Mouse (Mus musculus): ENCODE measurements around the gene Gm44805. TPM values are rescaled to one million over a fixed set of nuclear protein-coding genes. Genes with fewer than 3 reads are reported as not detected.
A peak's percentile ranks its signal among the peaks of the same experiment; 100 is the strongest.

Gm44805 gene
- polyA plus RNA-seq (2015; fragmentation: Nextera tagmentation; extraction: Ambion mirVana), result not detected in 2 replicates

GRCm38 (mm10) chr7:19681202-19681694, at the start of gene Gm44805, which contains the start of gene Apoc4:
Gene Gm44805 (minus strand): TSS chr7:19681423.
Gene Apoc4 (minus strand): TSS chr7:19681479.
- no peak for ATAC-seq (replicated peaks)

GRCm38 (mm10) chr7:19726541-19726940, 45.3 kb upstream of the Gm44805 start:
- H3K27me3 ChIP-seq (replicated peaks), result no peaks in the 10 kb centered on the region
- no peak overlapping the region for H3K4me3 ChIP-seq
- H3K27ac ChIP-seq, result no peak overlapping the region
- WGBS, result 96% methylated on average over 4 of the region's 4 CpGs
- H3K4me1 ChIP-seq, result no peaks in the 10 kb centered on the region
- H3K36me3 ChIP-seq (replicated peaks), result peaks cover 43% of the 10 kb centered on the region
- no peak overlapping the region for H3K9ac ChIP-seq
- no peak for ATAC-seq (replicated peaks)
- H3K9me3 ChIP-seq, result no peaks in the 10 kb centered on the region
- H3K4me2 ChIP-seq, result no peak overlapping the region

More at GRCm38 (mm10) chr7:19681202-19681694, at the start of gene Gm44805, which contains the start of gene Apoc4:
- WGBS, result 66% methylated on average over 8 of the region's 8 CpGs
- Histone ChIP-seq H3K27me3 (replicated peaks) (no peaks in the 10 kb centered on the region), H3K4me3 (no peak within 1 kb of the TSS), H3K9me3 (no peaks in the 10 kb centered on the region), H3K9ac (no peak within 1 kb of the TSS), H3K4me2 (no peak within 1 kb of the TSS), H3K4me1 (no peaks in the 10 kb centered on the region), H3K27ac (no peak within 1 kb of the TSS), H3K36me3 (replicated peaks) (no peaks in the 10 kb centered on the region)

- no peak overlapping the region for H3K9ac ChIP-seq
- no peak overlapping the region for H3K4me3 ChIP-seq
- H3K4me1 ChIP-seq, result no peaks in the 10 kb centered on the region
- ATAC-seq (replicated peaks), result no peak
- no peak overlapping the region for H3K27ac ChIP-seq
- no peak overlapping the region for H3K4me2 ChIP-seq
- peaks cover 28% of the 10 kb centered on the region for H3K36me3 ChIP-seq (replicated peaks)
- WGBS, result 97% methylated on average over 12 of the region's 12 CpGs
- H3K27me3 ChIP-seq (replicated peaks), result no peaks in the 10 kb centered on the region
- peaks cover 7% of the 10 kb centered on the region; the same call in 1 of the 2 replicates for H3K9me3 ChIP-seq
Observed at GRCm38 (mm10) chr7:19724167-19724566, 42.9 kb upstream of the Gm44805 start.

GRCm38 (mm10) chr7:19722754-19723195, 41.6 kb upstream of the Gm44805 start:
- H3K4me2 ChIP-seq, result no peak overlapping the region
- no peak overlapping the region for H3K9ac ChIP-seq
- no peak overlapping the region for H3K27ac ChIP-seq
- H3K4me1 ChIP-seq, result no peaks in the 10 kb centered on the region
- WGBS, result 89% methylated on average over 6 of the region's 6 CpGs
- H3K4me3 ChIP-seq, result no peak overlapping the region
- H3K36me3 ChIP-seq (replicated peaks), result peaks cover 19% of the 10 kb centered on the region
- peaks cover 7% of the 10 kb centered on the region; the same call in 1 of the 2 replicates for H3K9me3 ChIP-seq
- no peak for ATAC-seq (replicated peaks)
- H3K27me3 ChIP-seq (replicated peaks), result no peaks in the 10 kb centered on the region

GRCm38 (mm10) chr7:19719200-19719599, 38.0 kb upstream of the Gm44805 start:
- peaks cover 12% of the 10 kb centered on the region for H3K4me1 ChIP-seq
- H3K4me3 ChIP-seq, result no peak overlapping the region
- no peak for ATAC-seq (replicated peaks)
- H3K36me3 ChIP-seq (replicated peaks), result peaks cover 11% of the 10 kb centered on the region; the same call in 1 of the 2 replicates
- H3K9ac ChIP-seq, result no peak overlapping the region
- peaks cover 7% of the 10 kb centered on the region; the same call in 1 of the 2 replicates for H3K9me3 ChIP-seq
- H3K4me2 ChIP-seq, result no peak overlapping the region
- 95% methylated on average over 4 of the region's 4 CpGs for WGBS
- H3K27me3 ChIP-seq (replicated peaks), result no peaks in the 10 kb centered on the region
- no peak overlapping the region for H3K27ac ChIP-seq

GRCm38 (mm10) chr7:19718297-19718952, 37.2 kb upstream of the Gm44805 start:
- ATAC-seq (replicated peaks), result no peak
- no peaks in the 10 kb centered on the region for H3K27me3 ChIP-seq (replicated peaks)
- H3K27ac ChIP-seq, result no peak overlapping the region
- H3K4me2 ChIP-seq, result no peak overlapping the region
- H3K4me1 ChIP-seq, result peaks cover 19% of the 10 kb centered on the region
- 92% methylated on average over 5 of the region's 5 CpGs for WGBS
- peaks cover 9% of the 10 kb centered on the region; the same call in 1 of the 2 replicates for H3K36me3 ChIP-seq (replicated peaks)
- no peak overlapping the region for H3K9ac ChIP-seq
- peaks cover 7% of the 10 kb centered on the region; the same call in 1 of the 2 replicates for H3K9me3 ChIP-seq
- H3K4me3 ChIP-seq, result no peak overlapping the region

GRCm38 (mm10) chr7:19717346-19717745, 36.1 kb upstream of the Gm44805 start:
- H3K4me1 ChIP-seq, result peaks cover 20% of the 10 kb centered on the region
- WGBS, result 93% methylated on average over 4 of the region's 4 CpGs
- H3K27ac ChIP-seq, result no peak overlapping the region
- no peak overlapping the region for H3K9ac ChIP-seq
- H3K4me3 ChIP-seq, result no peak overlapping the region
- peaks cover 7% of the 10 kb centered on the region; the same call in 1 of the 2 replicates for H3K9me3 ChIP-seq
- H3K36me3 ChIP-seq (replicated peaks), result peaks cover 5% of the 10 kb centered on the region; the same call in 1 of the 2 replicates
- no peak for ATAC-seq (replicated peaks)
- H3K27me3 ChIP-seq (replicated peaks), result no peaks in the 10 kb centered on the region
- no peak overlapping the region for H3K4me2 ChIP-seq

- 81% methylated on average over 2 of the region's 2 CpGs for WGBS
- H3K9me3 ChIP-seq, result peaks cover 7% of the 10 kb centered on the region; the same call in 1 of the 2 replicates
- H3K4me1 ChIP-seq, result peaks cover 20% of the 10 kb centered on the region
- no peaks in the 10 kb centered on the region for H3K27me3 ChIP-seq (replicated peaks)
- ATAC-seq (replicated peaks), result no peak
- H3K36me3 ChIP-seq (replicated peaks), result peaks cover 9% of the 10 kb centered on the region; the same call in 1 of the 2 replicates
- H3K4me2 ChIP-seq, result peak overlapping the region; percentile 60
- peak overlapping the region; percentile 42; the same call in 1 of the 2 replicates for H3K9ac ChIP-seq
- H3K4me3 ChIP-seq, result peak overlapping the region; percentile 88
- H3K27ac ChIP-seq, result peak overlapping the region; percentile 91
Observed at GRCm38 (mm10) chr7:19716822-19717221, 35.6 kb upstream of the Gm44805 start.

- Histone ChIP-seq H3K4me2 (peak overlapping the region; percentile 60), H3K36me3 (replicated peaks) (peaks cover 15% of the 10 kb centered on the region; the same call in 1 of the 2 replicates), H3K4me1 (peaks cover 20% of the 10 kb centered on the region), H3K9ac (peak overlapping the region; percentile 42), H3K27ac (peak overlapping the region; percentile 91), H3K27me3 (replicated peaks) (no peaks in the 10 kb centered on the region), H3K4me3 (peak overlapping the region; percentile 88), H3K9me3 (peaks cover 6% of the 10 kb centered on the region; the same call in 1 of the 2 replicates)
- ATAC-seq (replicated peaks), result no peak
- WGBS, result 7% methylated on average over 18 of the region's 18 CpGs
Observed at GRCm38 (mm10) chr7:19716055-19716682, 34.9 kb upstream of the Gm44805 start.

- Histone ChIP-seq H3K36me3 (replicated peaks) (0 out of 2 replicates have a peak, but pooled peaks cover 19% of the 10 kb centered on the region), H3K9ac (peak within 1 kb of the TSS; percentile 90), H3K9me3 (no peaks in the 10 kb centered on the region), H3K4me3 (peak within 1 kb of the TSS; percentile 88), H3K4me1 (peaks cover 20% of the 10 kb centered on the region), H3K27me3 (replicated peaks) (no peaks in the 10 kb centered on the region), H3K27ac (peak within 1 kb of the TSS; percentile 91), H3K4me2 (peak within 1 kb of the TSS; percentile 94)
- peak; percentile 99 for ATAC-seq (replicated peaks)
- WGBS, result under 1% methylated on average over 53 of the region's 59 CpGs
Observed at GRCm38 (mm10) chr7:19715239-19716054, 34.2 kb upstream of the Gm44805 start, which contains the start of gene Tomm40. Gene Tomm40 (minus strand): TSS chr7:19715438.

- 0 out of 2 replicates have a peak, but pooled peaks cover 23% of the 10 kb centered on the region for H3K36me3 ChIP-seq (replicated peaks)
- no peaks in the 10 kb centered on the region for H3K27me3 ChIP-seq (replicated peaks)
- peaks cover 20% of the 10 kb centered on the region for H3K4me1 ChIP-seq
- WGBS, result 0% methylated on average over 39 of the region's 39 CpGs
- H3K4me3 ChIP-seq, result peak overlapping the region; percentile 88
- H3K27ac ChIP-seq, result peak overlapping the region; percentile 79
- no peak for ATAC-seq (replicated peaks)
- H3K4me2 ChIP-seq, result peak overlapping the region; percentile 94
- peak overlapping the region; percentile 90 for H3K9ac ChIP-seq
- H3K9me3 ChIP-seq, result no peaks in the 10 kb centered on the region
Observed at GRCm38 (mm10) chr7:19714836-19715235, 33.6 kb upstream of the Gm44805 start.

Data from midbrain, embryonic 15.5 days (tissue).